In genomic region chr14:121359015-121359414, GRCm38 (mm10) we compare ENCODE assay signal across 17 mouse cellular contexts. TPM values are rescaled to one million over a fixed set of nuclear protein-coding genes. Genes with fewer than 3 reads are reported as not detected.
DNase-seq lines count a peak whose midpoint lies in the region; ATAC-seq and TF ChIP-seq lines count a peak whose summit lies in the region.
"Had no signal": no experiment of that assay in that cellular context is flagged by ENCODE, and none has a peak within 500 bp of the region (broad histone marks: within the 10 kb centered on the region; RNA-seq: fewer than 3 reads in every experiment).

No protein-coding gene starts in this region.

- ATAC-seq in heart, embryonic 14.5 days (ENCODE audit: insufficient number of reproducible peaks, insufficient read depth, low FRiP score, low read depth), result no peak
- no peak for ATAC-seq in megakaryocyte, adult 5-6 weeks (ENCODE audit: poor library complexity, severe bottlenecking)
- no peak for ATAC-seq in liver, embryonic 13.5 days (ENCODE audit: low read depth)
- ATAC-seq in stomach, postnatal 0 days (ENCODE audit: low FRiP score, low TSS enrichment), result no peak
- no peak for ATAC-seq in hindbrain, embryonic 13.5 days (ENCODE audit: low FRiP score)
- ATAC-seq: forebrain, embryonic 14.5 days; lung, postnatal 0 days had no signal

- H3K9ac ChIP-seq in heart, embryonic 14.5 days (ENCODE audit: low read length), result 0 out of 2 replicates have a peak overlapping the region, but pooled peaks have one; percentile 18
- H3K9ac ChIP-seq in heart, adult 2 months (ENCODE audit: low read depth, low read length), result no peak overlapping the region
- peak overlapping the region; percentile 68 for H3K9ac ChIP-seq in liver, embryonic 13.5 days
- no peak overlapping the region for H3K9ac ChIP-seq in stomach, postnatal 0 days (ENCODE audit: low read length)
- H3K9ac ChIP-seq in hindbrain, embryonic 13.5 days, result no peak overlapping the region

- H3K4me2 ChIP-seq in heart, embryonic 14.5 days (ENCODE audit: low read length), result no peak overlapping the region
- peak overlapping the region; percentile 39 for H3K4me2 ChIP-seq in liver, embryonic 13.5 days
- H3K4me2 ChIP-seq in stomach, postnatal 0 days (replicated peaks; ENCODE audit: low read depth), result no peak overlapping the region
- no peak overlapping the region for H3K4me2 ChIP-seq in hindbrain, embryonic 13.5 days

- TF ChIP-seq EP300 in heart, adult 2 months (IDR thresholded peaks at IDR 0.05; ENCODE audit: insufficient read depth, low read depth, low read length), result no peak
- no peak for TF ChIP-seq EP300 in stomach, postnatal 0 days (optimal IDR thresholded peaks at IDR 0.05)

- peaks cover 6% of the 10 kb centered on the region for H3K79me2 ChIP-seq in heart, adult 2 months (replicated peaks; ENCODE audit: control insufficient read depth, insufficient read depth, low read length)

- 0 out of 4 replicates have a peak overlapping the region, but pooled peaks have one; percentile 3 to 20 for H3K27ac ChIP-seq in heart, embryonic 14.5 days (replicated peaks in 1 of 2; ENCODE audit: control insufficient read depth in 1 of 2, insufficient read depth in 1 of 2, low read depth in 2 of 2, low read length in 2 of 2)
- H3K27ac ChIP-seq in heart, adult 2 months, result no peak overlapping the region
- H3K27ac ChIP-seq in liver, embryonic 13.5 days, result peak overlapping the region; percentile 91
- peak overlapping the region; percentile 58 for H3K27ac ChIP-seq in stomach, postnatal 0 days (replicated peaks)
- H3K27ac ChIP-seq in hindbrain, embryonic 13.5 days, result no peak overlapping the region
- H3K27ac ChIP-seq: hindbrain, embryonic 10.5 days had no signal

- no peak overlapping the region for H3K4me3 ChIP-seq in heart, embryonic 14.5 days (ENCODE audit: control insufficient read depth in 1 of 2, insufficient read depth in 1 of 2, low read depth in 1 of 2, low read length in 2 of 2)
- no peak overlapping the region for H3K4me3 ChIP-seq in heart, adult 2 months
- peak overlapping the region; percentile 14 for H3K4me3 ChIP-seq in megakaryocyte, embryonic 14.5 days (replicated peaks)
- H3K4me3 ChIP-seq in liver, embryonic 13.5 days (replicated peaks), result 0 out of 2 replicates have a peak overlapping the region, but pooled peaks have one; percentile 1
- H3K4me3 ChIP-seq in stomach, postnatal 0 days (ENCODE audit: low read depth, low read length), result no peak overlapping the region
- no peak overlapping the region for H3K4me3 ChIP-seq in hindbrain, embryonic 13.5 days
- H3K4me3 ChIP-seq: hindbrain, embryonic 10.5 days had no signal

- H3K36me3 ChIP-seq in heart, embryonic 14.5 days (ENCODE audit: control insufficient read depth, insufficient read depth, low read length), result 0 out of 2 replicates have a peak, but pooled peaks cover 5% of the 10 kb centered on the region
- H3K36me3 ChIP-seq in heart, adult 2 months (ENCODE audit: control insufficient read depth, insufficient read depth, low read length), result peaks cover 14% of the 10 kb centered on the region
- H3K36me3 ChIP-seq in megakaryocyte, embryonic 14.5 days (replicated peaks; ENCODE audit: low read length), result peaks cover 62% of the 10 kb centered on the region
- H3K36me3 ChIP-seq in liver, embryonic 13.5 days, result peaks cover 39% of the 10 kb centered on the region
- no peaks in the 10 kb centered on the region for H3K36me3 ChIP-seq in stomach, postnatal 0 days (ENCODE audit: control insufficient read depth, insufficient read depth, low read length)
- peaks cover 6% of the 10 kb centered on the region; the same call in 1 of the 2 replicates for H3K36me3 ChIP-seq in hindbrain, embryonic 13.5 days

- no peak for TF ChIP-seq CTCF in heart, adult 2 months (IDR thresholded peaks at IDR 0.05)
- TF ChIP-seq CTCF in stomach, postnatal 0 days (IDR thresholded peaks at IDR 0.05; ENCODE audit: low read depth), result no peak

- DNase-seq in heart, adult 2 months, result no peak
- no peak for DNase-seq in liver, embryonic 13.5 days
- DNase-seq in stomach, postnatal 0 days (ENCODE audit: low spot score), result no peak
- no peak for DNase-seq in layer of hippocampus, adult 9-10 months (ENCODE audit: low spot score)
- DNase-seq: cerebellum, postnatal 25 days; kidney, adult 11 months; kidney, postnatal 4 days; layer of hippocampus, postnatal 36 days; right cerebral cortex, adult 18-20 months; thymus, postnatal 36 days had no signal

- TF ChIP-seq POLR2A in heart, adult 2 months (IDR thresholded peaks at IDR 0.05; ENCODE audit: insufficient read depth, low read depth, low read length), result no peak

- H3K27me3 ChIP-seq in heart, embryonic 14.5 days (ENCODE audit: control insufficient read depth, insufficient read depth, low read length), result no peaks in the 10 kb centered on the region
- no peaks in the 10 kb centered on the region for H3K27me3 ChIP-seq in heart, adult 2 months (ENCODE audit: control insufficient read depth, insufficient read depth, low read length)
- no peaks in the 10 kb centered on the region for H3K27me3 ChIP-seq in megakaryocyte, embryonic 14.5 days (replicated peaks)
- no peaks in the 10 kb centered on the region for H3K27me3 ChIP-seq in liver, embryonic 13.5 days
- H3K27me3 ChIP-seq in stomach, postnatal 0 days (ENCODE audit: control insufficient read depth, insufficient read depth, low read length), result no peaks in the 10 kb centered on the region
- H3K27me3 ChIP-seq in hindbrain, embryonic 13.5 days, result no peaks in the 10 kb centered on the region

- no peaks in the 10 kb centered on the region for H3K9me3 ChIP-seq in heart, embryonic 14.5 days (ENCODE audit: control insufficient read depth, low read length)
- H3K9me3 ChIP-seq in megakaryocyte, embryonic 14.5 days, result no peaks in the 10 kb centered on the region
- peaks cover 6% of the 10 kb centered on the region; the same call in 1 of the 2 replicates for H3K9me3 ChIP-seq in liver, embryonic 13.5 days (replicated peaks)
- no peaks in the 10 kb centered on the region for H3K9me3 ChIP-seq in stomach, postnatal 0 days (ENCODE audit: control insufficient read depth, low read length)
- no peaks in the 10 kb centered on the region for H3K9me3 ChIP-seq in hindbrain, embryonic 13.5 days
- H3K9me3 ChIP-seq: hindbrain, embryonic 10.5 days had no signal

- H3K4me1 ChIP-seq in heart, embryonic 14.5 days (ENCODE audit: control insufficient read depth in 2 of 2, insufficient read depth in 2 of 2, low read length in 2 of 2), result peaks cover 48 to 75% of the 10 kb centered on the region in 2 experiments
- H3K4me1 ChIP-seq in heart, adult 2 months (ENCODE audit: control insufficient read depth, insufficient read depth, low read length), result peaks cover 40% of the 10 kb centered on the region
- H3K4me1 ChIP-seq in megakaryocyte, embryonic 14.5 days, result peaks cover 98% of the 10 kb centered on the region
- peaks cover 100% of the 10 kb centered on the region for H3K4me1 ChIP-seq in liver, embryonic 13.5 days (replicated peaks)
- peaks cover 27% of the 10 kb centered on the region for H3K4me1 ChIP-seq in stomach, postnatal 0 days (replicated peaks; ENCODE audit: control insufficient read depth, insufficient read depth)
- peaks cover 32% of the 10 kb centered on the region for H3K4me1 ChIP-seq in hindbrain, embryonic 13.5 days (replicated peaks)

- intact Hi-C loops in heart, adult 2 months (cut with DNase I), result no loop called here

- WGBS in heart, embryonic 14.5 days, result 33% methylated on average over 3 of the region's 3 CpGs
- 53% methylated on average over 3 of the region's 3 CpGs for WGBS in heart, adult 2 months
- 23% methylated on average over 3 of the region's 3 CpGs for WGBS in liver, embryonic 13.5 days (ENCODE audit: insufficient replicate concordance)
- 19% methylated on average over 3 of the region's 3 CpGs for WGBS in stomach, postnatal 0 days
- 63% methylated on average over 3 of the region's 3 CpGs for WGBS in hindbrain, embryonic 13.5 days

RNA-seq across cellular contexts. Expression of gene Stk24, which starts 20.8 kb away (rescaled TPM):
- 45.2 and 48.9 TPM in 2 replicates for polyA plus RNA-seq in heart, embryonic 14.5 days (2014; fragmentation: Nextera tagmentation; extraction: Ambion mirVana)
- 10 to 100 TPM; 70.2 to 75.6 TPM for total RNA-seq in heart, adult 2 months (2021)
- polyA plus RNA-seq in heart, adult 2 months (2012; rRNA removed), result 21.4 and 38.8 TPM in 2 replicates
- 37.4 and 52.9 TPM in 2 replicates for polyA plus RNA-seq in megakaryocyte, embryonic 14.5 days (2012; ENCODE audit: insufficient read depth, low replicate concordance)
- 143 and 146 TPM in 2 replicates for total RNA-seq in megakaryocyte, adult 5-6 weeks (2015)
- total RNA-seq in megakaryocyte, adult 5-6 weeks (2017), result 105 and 124 TPM in 2 replicates
- 30.6 and 36.0 TPM in 2 replicates for polyA plus RNA-seq in liver, embryonic 13.5 days (2015; fragmentation: Nextera tagmentation; extraction: Ambion mirVana)
- 34.0 and 35.9 TPM in 2 replicates for polyA plus RNA-seq in stomach, postnatal 0 days (2015; fragmentation: Nextera tagmentation; extraction: Ambion mirVana)
- polyA plus RNA-seq in hindbrain, embryonic 13.5 days (2015; fragmentation: Nextera tagmentation; extraction: Ambion mirVana), result 20.2 TPM in 2 replicates

Comparison
In these comparisons a context has a peak if more than half of its experiments do, and no peak if none do; other contexts are left out.
1. H3K27ac ChIP-seq: peak in heart, embryonic 14.5 days (2 of 2), liver, embryonic 13.5 days (single experiment) and stomach, postnatal 0 days (single experiment); none in heart, adult 2 months (single experiment) and hindbrain, embryonic 13.5 days (single experiment).
2. H3K9ac ChIP-seq: peak in heart, embryonic 14.5 days (single experiment) and liver, embryonic 13.5 days (single experiment); none in heart, adult 2 months (single experiment), stomach, postnatal 0 days (single experiment) and hindbrain, embryonic 13.5 days (single experiment).
3. H3K4me3 ChIP-seq: peak in megakaryocyte, embryonic 14.5 days (single experiment) and liver, embryonic 13.5 days (single experiment); none in heart, embryonic 14.5 days (0 of 2), heart, adult 2 months (single experiment), stomach, postnatal 0 days (single experiment) and hindbrain, embryonic 13.5 days (single experiment).